Mouse (Mus musculus) retina, embryonic 14.5 days (tissue): ENCODE data around the gene Ap5z1.

Experiments used
- DNase-seq: peaks from one replicate; pipeline ENCODE4 v3.0.0-alpha.2; 2015; ENCODE audit warnings: low spot score

The Ap5z1 gene

DNA sequence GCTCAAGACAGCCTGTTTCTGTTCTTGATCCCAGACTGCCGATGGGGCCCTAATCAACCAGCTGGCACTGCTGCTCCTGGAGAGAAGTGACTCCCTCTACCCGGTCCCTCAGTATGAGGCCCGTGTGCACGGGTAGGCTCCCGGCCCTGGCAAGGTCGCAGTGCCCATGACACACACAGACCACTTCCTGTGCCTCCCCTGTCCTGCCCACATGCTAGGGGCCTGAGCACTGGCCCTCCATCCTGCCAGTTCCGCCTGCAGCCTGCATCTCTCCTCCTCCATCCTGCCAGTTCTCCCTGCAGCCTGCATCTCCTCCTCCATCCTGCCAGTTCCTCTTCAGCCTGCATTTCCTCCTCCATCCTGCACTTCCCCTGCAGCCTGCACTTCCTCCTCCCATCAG is 11.9 kb downstream of the Ap5z1 start:
- DNase-seq: no peak

DNA sequence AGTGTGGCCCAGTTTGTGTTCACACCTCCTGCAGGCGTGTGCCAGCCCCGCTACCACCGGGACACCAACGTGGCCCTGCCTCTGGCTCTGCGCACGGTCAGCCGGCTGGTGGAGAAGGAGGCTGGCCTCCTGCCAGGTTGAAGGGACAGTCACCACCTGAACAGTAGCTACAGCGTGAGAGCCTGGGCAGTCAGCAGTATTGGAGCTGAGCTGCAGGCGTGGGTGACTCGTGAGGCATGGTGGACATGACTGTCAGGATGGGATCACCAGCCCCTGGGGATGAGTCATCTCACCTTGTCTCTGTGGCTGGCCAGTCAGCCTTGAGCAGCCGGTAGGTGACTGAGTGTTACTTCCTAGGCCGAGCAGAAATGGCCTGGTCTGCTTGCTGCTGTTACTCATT is 13.6 kb downstream of the Ap5z1 start:
- DNase-seq: no peak

DNA sequence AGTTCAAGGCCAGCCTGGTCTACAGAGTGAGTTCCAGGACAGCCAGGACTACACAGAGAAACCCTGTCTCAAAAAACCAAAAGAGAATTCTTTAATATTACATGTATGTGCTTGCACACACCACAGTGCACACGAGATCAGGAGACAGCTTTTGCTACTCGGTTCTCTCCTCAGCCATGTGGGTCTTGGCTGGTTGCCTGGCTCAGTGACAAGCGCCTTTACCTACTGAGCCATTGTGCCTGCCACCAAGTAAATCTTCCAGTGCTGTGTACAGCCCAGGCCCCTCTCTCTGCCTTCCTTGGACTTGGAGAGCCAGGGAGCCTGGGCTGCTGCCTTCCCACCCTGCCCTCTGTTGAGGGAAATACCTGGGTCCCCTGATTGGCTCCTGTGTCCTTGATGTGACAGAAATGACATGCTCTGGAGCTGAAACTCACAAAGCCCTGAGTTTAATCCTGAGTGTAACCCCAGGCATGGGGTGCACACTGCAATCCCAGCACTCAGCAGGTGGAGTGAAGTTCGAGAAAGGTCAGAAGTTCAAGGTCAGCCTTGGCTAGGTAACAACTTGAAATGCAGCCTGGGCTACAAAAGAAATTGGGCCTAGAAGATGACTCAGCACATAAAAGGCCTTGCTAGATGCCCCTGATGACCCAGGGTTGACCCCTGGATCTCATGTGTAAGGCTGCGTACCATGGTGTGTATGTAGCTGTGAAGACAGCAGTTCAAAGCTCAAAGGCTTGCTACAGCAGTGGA is 14.3 kb downstream of the Ap5z1 start:
- DNase-seq: no peak

DNA sequence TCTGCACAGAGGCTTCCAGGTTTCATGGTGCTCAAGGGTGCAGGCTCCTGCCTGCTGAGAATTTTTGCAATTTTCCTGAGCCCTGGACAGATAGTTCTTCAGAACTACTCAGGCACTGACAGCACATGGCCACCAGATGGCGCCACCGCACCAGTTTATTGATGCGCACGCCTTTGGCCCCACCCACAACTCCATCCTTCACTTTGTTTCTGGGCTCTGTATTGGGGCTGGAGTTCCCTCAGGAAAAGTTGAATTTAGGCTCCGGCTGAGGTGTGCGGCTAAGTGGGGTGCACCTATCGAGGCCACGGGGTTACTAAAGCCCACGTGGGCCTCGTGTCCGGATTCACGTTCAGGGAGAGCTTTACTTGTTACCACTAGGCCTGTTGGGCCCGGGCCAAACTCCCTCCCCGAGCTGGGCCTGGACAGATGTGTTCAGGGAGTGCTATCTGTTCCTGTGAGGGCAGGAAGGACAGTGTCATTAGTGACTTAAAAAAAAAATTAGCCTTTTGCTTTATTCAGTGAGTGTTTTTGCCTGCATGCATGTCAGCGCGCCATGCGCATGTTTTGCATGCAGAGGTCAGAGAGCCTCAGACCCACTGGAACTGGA is 15.2 kb downstream of the Ap5z1 start:
- peak; percentile 93 for DNase-seq

DNA sequence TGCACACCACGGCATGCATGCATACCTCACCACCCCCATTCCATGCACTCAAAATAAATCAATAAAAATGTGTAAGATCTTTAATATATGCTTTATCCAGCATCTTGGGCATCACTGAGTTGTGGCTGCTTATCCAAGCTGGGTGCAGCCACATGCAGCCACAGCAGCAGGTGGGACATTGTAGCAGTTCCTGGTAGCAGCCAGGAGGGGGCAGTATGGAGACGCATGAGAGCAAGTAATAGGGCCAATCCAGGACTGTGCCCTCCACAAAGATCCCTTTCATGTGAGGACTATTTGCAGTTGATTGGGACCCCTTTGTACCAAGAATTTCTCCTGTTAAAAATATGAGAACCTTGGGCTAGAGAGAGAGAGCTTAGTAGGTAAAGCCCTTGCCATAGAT is 18.8 kb downstream of the Ap5z1 start:
- peak; percentile 30 for DNase-seq

DNA sequence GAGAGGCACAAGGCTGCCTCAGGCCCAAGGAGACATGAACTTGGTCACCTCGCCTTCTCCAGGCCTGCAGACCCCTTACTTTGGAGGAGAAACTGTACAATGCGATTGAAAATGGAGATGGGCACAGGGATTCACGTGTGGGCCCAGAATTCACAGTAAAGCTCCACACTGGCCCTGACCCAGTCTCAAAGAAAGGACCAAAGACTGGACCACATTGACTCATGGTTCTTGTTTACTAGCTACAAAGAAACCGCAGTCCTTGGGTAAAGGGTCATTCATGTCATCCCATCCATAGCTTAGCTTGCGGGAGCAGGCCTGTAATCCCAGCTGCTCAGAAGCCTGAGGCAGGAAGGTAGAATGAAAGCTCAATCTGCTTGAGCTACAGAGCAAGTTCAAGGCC is 19.8 kb downstream of the Ap5z1 start:
- DNase-seq: no peak

DNA sequence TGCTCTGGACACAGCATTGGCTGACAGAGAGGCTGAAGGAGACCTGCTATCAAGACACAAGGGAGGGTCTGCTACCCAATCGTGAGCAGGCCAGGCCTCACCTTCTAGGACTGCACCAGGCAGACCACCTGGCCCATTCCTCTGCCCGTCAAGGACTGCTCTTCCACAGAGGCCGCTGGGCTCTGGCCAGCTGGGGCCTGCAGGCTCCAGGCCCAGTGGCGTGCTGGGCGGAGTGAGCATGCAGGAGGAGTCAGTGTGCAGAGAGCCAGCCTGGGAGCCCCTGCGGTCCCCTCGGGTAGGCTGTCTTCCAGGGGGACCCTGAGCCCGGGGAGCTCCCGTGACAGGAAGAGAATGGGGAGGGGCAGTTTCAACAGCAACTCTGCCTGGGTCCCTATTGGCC is 22.9 kb downstream of the Ap5z1 start:
- no peak for DNase-seq

DNA sequence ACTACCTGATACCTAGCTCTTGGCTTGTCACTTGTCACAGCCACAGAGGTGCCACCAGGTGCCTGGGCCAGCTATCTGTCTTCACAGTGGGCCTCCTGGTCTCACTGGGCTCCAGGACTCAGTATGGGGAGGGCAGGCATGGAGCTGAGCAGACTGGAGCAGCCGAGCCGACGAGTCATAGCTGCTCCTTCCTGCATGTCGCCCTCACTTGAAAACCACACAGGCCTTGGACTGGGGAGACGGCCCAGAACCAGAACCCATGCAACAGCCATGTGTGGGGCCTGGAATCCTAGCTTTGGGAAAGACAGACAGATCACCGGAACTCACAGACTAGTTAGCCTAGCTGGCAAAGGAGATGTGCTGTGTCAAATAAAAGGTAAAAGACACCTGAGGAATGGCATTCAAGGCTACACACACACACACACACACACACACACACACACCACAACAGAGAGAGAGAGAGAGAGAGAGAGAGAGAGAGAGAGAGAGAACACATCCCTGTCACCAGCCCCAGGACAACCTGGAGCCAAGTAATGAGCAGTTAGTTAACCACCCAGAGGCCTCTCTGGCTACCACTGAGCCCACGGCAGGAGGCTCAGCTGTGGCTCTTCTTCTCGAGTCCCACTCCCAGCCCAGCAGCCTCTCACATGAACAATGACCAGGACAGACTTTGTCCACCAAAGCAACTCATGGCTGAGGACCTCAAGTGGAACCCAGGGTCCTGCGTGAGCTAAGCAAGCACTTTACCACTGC is 26.4 kb downstream of the Ap5z1 start:
- DNase-seq: no peak

DNA sequence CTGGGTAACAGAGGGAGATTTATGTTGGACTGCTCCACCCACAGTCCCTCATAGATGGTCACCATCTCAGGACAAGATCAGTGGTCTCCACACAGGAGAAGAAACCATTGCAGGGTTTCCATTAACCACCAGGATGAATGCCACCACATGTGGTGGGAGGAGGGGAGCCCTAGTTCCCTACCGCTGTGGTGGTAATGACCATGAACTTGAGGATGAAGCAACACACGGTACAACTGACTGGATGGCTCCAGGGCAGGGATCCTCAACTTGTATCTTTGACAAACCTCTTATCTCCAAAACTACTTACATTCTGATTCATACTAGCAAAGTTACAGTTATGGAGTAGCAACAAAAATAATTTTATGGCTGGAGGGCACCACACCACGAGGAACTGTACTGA is 29.6 kb downstream of the Ap5z1 start:
- no peak for DNase-seq

DNA sequence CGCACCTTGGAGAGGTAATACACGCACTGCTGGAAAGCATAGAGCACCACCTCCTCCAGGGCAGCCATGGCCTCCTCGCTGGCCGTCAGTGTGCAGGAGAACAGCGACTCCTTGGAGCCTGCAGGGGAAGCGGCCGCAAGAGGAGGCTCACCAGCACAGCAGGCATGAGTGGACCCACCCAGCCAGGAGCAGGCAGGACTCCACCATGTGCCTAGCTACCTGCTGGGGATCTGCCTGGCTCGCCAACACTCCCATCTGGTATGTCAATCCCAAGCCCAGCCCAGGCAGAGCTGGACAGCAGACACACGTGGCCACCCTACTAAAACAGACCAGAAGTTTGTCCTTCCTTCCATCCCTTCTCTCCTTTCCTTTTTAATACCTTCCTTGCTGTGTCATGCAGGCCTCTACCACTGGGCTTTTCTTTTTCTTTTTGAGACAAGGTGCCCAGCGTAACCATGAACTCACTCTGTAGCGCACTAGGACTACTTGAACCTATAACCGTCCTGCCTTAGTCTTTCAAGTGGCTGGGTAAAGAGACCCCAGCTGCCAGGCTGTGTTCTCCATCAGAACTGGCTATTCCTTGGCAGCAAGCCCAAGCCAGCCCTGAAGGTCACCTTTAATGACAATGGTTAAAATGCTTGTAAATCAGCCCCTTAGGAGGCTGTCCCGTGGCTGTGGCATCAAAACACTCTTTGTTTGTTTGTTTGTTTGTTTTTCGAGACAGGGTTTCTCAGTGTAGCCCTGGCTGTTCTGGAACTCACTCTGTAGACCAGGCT is 31.8 kb downstream of the Ap5z1 start:
- no peak for DNase-seq

DNA sequence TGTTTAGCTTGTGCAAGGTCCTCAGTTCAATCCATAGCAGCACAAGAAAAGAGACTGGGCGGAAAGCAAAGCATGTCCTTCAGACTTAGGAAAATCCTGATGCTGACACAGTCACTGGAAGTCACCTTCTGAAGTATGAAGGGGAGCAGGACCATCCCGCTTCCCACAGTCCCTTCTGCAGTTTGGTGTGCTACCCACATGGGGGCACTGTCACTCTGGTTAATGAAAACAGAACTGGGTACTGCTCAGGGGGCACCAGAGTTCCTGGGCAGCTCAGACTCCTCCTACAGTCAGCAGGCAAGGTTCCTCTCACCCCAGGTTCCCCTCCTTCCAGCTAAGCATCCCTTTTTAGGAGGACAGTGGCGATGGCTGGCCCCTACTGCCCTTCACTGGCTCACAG is 35.2 kb downstream of the Ap5z1 start:
- peak; percentile 74 for DNase-seq

DNA sequence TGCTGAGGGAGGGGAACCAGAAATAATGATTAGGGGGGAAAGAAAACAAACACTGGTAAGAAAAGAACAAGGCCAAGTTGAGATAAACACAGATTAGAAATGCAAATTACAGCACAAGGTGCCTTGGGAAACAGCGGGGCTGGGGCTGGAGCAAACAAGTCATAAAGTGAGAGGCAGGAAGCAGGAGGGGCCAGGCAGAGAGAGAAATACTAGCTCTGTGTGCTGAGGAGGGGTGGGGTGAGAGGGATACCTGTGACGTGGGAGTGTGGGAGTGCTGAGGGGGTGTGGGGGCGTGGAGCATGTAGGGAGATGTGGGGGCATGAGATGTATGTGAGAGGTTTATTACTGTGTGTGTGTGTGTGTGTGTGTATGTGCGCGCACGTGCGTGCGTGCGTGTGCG is 37.2 kb downstream of the Ap5z1 start:
- DNase-seq: no peak

DNA sequence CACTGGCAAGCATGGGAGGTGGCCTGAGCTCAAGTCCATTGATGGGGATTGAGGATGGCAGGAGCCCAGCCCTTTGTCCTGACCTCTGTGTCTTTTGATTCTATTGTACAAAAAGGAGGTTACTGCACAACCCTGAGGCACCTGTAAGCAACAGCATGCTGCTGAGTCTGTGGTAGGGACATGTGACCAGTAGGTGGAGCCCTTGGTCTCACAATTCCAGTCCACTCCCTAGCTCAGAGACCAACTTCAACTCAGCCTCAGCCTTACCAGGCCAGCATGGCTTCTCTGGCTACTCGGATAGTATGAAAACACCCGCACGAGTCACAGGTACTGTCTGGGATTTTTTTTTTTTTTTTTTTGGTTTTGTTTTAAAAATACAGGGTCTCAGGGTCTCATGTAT is 38.7 kb downstream of the Ap5z1 start:
- peak; percentile 95 for DNase-seq

DNA sequence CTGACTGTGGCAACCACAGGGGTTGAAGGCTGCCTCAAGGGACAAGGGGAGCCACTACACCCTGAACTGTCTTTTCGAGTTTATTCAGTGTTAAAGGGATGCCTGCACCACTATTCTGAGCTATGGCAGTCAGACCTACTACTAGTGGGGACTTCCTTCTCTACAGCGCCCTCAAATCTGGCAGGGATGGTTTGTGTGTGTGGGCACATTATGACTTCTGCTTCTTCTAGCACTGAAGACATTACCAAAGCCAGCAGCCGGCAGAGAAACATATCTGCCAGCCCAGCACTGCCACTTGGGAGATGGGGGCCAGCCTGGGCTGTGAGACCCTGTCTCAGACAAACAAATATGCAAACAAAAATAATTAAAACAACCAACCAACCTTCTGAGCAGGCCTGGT is 40.4 kb downstream of the Ap5z1 start:
- DNase-seq: no peak

DNA sequence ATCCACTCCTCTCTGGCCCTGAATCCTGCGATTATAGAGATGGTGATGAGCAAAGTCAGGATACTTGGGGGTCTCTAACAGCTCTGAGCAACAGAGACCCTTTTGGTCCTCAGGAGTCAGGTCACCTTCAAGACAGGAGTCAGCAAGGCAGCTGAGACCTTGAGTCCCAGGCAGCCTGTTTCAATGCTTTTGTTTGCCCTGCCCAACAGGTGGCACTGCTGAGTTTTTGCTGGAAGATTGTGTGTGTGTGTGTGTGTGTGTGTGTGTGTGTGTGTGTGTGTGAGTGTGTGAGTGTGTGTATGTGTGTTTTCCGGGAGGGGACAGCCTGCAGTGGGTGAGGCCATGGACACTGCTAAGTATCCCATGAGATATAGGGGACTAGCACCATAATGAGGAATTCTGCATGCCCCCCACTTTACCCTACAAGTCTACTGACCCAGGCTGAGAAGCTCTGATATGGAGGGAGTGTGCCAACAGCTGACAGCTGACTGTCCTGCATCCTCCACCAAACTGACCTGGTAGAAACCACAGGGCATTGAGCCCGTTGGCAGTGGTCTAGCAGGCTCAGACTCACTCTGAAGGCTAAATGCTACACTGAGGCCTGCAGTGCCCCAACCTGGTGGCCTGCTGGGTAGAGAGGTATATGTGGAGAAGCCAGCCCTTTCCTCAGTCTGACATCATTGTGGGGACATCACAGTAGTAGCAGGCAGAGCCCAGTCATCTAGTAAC is 42.1 kb downstream of the Ap5z1 start:
- DNase-seq: no peak

DNA sequence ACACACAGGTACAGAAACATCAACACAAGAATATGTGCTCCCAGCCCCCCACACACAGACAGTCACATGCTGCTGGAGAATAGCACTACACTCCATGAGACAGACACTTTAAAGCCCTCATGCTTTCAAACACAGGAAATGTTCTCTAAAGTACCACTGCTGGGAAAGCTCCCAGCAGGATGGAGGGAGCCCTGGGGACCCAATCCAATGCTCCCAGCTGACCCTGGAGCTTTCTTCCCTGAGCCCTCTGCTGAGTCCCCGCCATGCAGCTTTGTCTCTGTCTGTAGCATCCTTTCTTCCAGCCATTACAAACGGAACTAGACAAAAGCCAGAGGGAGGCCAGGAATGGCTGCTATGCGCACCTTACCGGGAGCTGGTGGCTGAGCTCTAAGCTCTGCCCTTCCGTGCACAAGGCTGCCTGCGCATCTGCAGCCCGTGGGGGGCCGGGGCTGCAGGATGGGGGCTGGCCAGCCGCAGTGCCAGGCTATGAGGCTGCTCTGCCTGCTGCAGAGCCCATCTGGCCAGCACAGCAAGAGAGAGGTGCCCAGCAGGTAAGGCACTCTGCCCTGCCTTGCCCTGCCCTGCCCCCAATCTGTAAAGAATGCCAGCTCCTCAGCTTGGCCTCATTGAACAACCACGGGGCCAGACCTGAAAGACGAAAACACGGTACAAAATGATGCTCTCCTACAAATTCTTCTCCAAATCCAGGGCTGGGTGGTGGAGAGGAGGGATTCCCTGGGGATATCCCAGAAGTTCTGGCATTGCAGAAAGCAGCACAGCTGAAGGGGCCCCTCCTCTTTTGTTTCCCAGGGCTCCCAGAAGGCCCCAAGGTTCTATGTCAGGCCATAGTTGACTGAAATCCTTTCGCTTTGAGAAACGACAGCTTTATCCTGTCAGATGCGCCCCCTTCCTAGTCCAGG is 45.7 kb downstream of the Ap5z1 start:
- peak; percentile 24 for DNase-seq

DNA sequence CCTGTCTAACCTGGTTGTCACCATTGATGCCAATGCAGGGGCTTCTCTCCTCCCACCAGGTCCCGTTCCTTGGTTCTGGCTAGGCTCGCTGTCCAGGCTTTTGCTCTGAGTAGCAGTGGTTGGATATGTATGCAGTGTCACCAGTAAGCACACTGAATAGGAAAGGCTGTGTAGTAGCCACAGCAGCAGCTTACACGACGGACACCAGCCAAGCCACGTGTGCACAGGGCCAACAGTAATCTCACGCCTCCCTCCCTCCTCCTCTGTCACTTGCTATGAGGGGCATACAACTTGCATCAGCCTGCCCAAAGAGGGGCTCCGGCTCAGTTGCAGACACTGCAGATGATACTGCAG is 46.3 kb downstream of the Ap5z1 start:
- no peak for DNase-seq

DNA sequence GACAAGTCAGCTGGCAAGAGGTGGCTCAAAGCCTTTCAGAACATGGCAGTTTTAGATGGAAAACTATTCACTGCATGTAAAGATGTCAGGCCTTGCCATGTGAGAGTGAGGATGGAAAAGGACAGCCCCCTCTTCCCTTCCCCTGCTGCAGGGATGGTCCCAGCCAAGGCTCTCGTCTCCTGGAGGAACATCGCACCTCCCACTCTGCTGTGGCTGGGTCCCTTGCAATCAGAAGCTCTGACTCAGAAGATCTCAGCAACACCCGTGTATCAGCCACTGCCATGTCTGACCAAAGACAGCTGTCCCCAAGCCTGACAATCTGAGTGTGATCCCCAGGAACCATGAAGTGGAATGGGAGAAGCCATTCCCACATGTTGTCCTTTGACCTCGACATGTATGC is 48.4 kb downstream of the Ap5z1 start:
- DNase-seq: no peak

DNA sequence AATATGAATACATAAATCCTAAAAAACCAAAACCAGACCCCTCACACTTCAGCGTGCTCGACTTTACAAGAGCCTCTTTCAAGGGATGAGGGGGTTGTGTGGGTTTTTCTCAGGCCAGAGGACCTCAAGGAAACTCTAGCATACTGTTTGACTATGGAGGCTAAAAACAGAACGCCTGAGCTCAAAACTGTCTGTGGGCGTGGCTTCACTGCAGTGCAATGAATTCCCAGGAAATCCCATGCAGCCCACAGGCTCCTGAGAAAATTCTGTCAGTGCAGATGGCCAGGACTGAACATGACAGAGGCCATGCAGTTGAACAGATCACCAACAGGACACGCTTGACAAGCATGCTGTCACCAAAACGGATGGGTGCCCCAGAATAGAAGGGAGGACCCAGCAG is 55.2 kb downstream of the Ap5z1 start:
- no peak for DNase-seq

DNA sequence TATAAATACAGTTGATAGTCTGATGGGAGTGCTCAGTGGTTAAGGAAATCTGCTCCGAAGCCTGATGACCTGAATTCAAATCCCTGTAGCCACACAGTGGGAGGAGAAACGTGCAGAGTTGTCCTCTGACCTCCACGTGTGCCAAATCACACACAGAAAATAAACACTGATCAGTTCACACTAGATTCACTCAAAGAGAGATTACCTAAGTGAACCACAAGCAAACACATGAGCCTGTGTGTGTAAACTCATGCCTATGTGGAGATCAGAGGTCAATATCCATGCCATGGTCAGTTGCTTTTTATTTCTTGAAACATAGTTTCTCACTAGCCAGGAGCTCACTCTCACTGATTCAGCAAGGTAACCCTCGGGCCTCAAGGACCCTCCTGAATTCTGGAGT is 56.6 kb downstream of the Ap5z1 start:
- DNase-seq: no peak
